Mouse (Mus musculus): ENCODE measurements around the gene Nek9. TPM values are rescaled to one million over a fixed set of nuclear protein-coding genes. Genes with fewer than 3 reads are reported as not detected.

The Nek9 gene
- polyA plus RNA-seq, 1 experiment from 2014 or later = 29.1 TPM

- H3K27ac ChIP-seq = no peak overlapping the region
- H3K9ac ChIP-seq = no peak overlapping the region
- 69% methylated on average over 8 of the region's 8 CpGs for WGBS
- no peaks in the 10 kb centered on the region for H3K9me3 ChIP-seq
- H3K4me1 ChIP-seq = peaks cover 26% of the 10 kb centered on the region
- no peaks in the 10 kb centered on the region for H3K27me3 ChIP-seq
- no peak overlapping the region for H3K4me3 ChIP-seq
- H3K36me3 ChIP-seq = no peaks in the 10 kb centered on the region
- ATAC-seq (ENCODE audit: low FRiP score, low read depth) = no peak
- peak overlapping the region; percentile 25; the same call in 1 of the 2 replicates for H3K4me2 ChIP-seq (replicated peaks)
These were observed 33.0 kb upstream of the Nek9 start for GRCm38 (mm10) chr12:85372068-85372665.

- ATAC-seq (ENCODE audit: low FRiP score, low read depth) = no peak
- WGBS = 86% methylated on average over 6 of the region's 6 CpGs
These were observed 29.4 kb upstream of the Nek9 start for GRCm38 (mm10) chr12:85368441-85369063.

GRCm38 (mm10) chr12:85366271-85366670 is 27.1 kb upstream of the Nek9 start:
- H3K27me3 ChIP-seq = no peaks in the 10 kb centered on the region
- no peak overlapping the region for H3K4me2 ChIP-seq (replicated peaks)
- peak overlapping the region; percentile 58; the same call in 1 of the 2 replicates for H3K27ac ChIP-seq
- H3K9ac ChIP-seq = no peak overlapping the region
- 85% methylated on average over 3 of the region's 3 CpGs for WGBS
- peaks cover 16% of the 10 kb centered on the region for H3K36me3 ChIP-seq
- peaks cover 25% of the 10 kb centered on the region for H3K4me1 ChIP-seq
- H3K4me3 ChIP-seq = no peak overlapping the region
- no peaks in the 10 kb centered on the region for H3K9me3 ChIP-seq
- ATAC-seq (ENCODE audit: low FRiP score, low read depth) = no peak

More at GRCm38 (mm10) chr12:85368441-85369063, 29.4 kb upstream of the Nek9 start:
- no peaks in the 10 kb centered on the region for H3K27me3 ChIP-seq
- H3K4me1 ChIP-seq = peaks cover 38% of the 10 kb centered on the region
- no peak overlapping the region for H3K27ac ChIP-seq
- no peak overlapping the region for H3K9ac ChIP-seq
- peaks cover 12% of the 10 kb centered on the region; the same call in 1 of the 2 replicates for H3K36me3 ChIP-seq
- no peaks in the 10 kb centered on the region for H3K9me3 ChIP-seq
- H3K4me3 ChIP-seq = no peak overlapping the region
- no peak overlapping the region for H3K4me2 ChIP-seq (replicated peaks)

GRCm38 (mm10) chr12:85362510-85362909 is 23.3 kb upstream of the Nek9 start:
- WGBS = 86% methylated on average over 4 of the region's 4 CpGs
- Histone ChIP-seq H3K27ac (no peak overlapping the region), H3K36me3 (peaks cover 16% of the 10 kb centered on the region), H3K9me3 (no peaks in the 10 kb centered on the region), H3K27me3 (no peaks in the 10 kb centered on the region), H3K9ac (no peak overlapping the region), H3K4me1 (peaks cover 26% of the 10 kb centered on the region), H3K4me3 (no peak overlapping the region), H3K4me2 (replicated peaks) (no peak overlapping the region)
- no peak for ATAC-seq (ENCODE audit: low FRiP score, low read depth)

GRCm38 (mm10) chr12:85361580-85361979 is 22.4 kb upstream of the Nek9 start:
- Histone ChIP-seq H3K36me3 (peaks cover 16% of the 10 kb centered on the region), H3K4me3 (no peak overlapping the region), H3K27ac (no peak overlapping the region), H3K27me3 (no peaks in the 10 kb centered on the region), H3K4me1 (peaks cover 21% of the 10 kb centered on the region), H3K4me2 (replicated peaks) (no peak overlapping the region), H3K9me3 (no peaks in the 10 kb centered on the region), H3K9ac (no peak overlapping the region)
- ATAC-seq (ENCODE audit: low FRiP score, low read depth) = no peak

- H3K27ac ChIP-seq = no peak overlapping the region
- no peak overlapping the region for H3K9ac ChIP-seq
- H3K4me1 ChIP-seq = peaks cover 17% of the 10 kb centered on the region
- no peak overlapping the region for H3K4me2 ChIP-seq (replicated peaks)
- H3K36me3 ChIP-seq = peaks cover 16% of the 10 kb centered on the region
- no peak for ATAC-seq (ENCODE audit: low FRiP score, low read depth)
- 56% methylated on average over 3 of the region's 3 CpGs for WGBS
- H3K9me3 ChIP-seq = no peaks in the 10 kb centered on the region
- no peak overlapping the region for H3K4me3 ChIP-seq
- H3K27me3 ChIP-seq = no peaks in the 10 kb centered on the region
These were observed 22.0 kb upstream of the Nek9 start for GRCm38 (mm10) chr12:85361165-85361564.

- Histone ChIP-seq H3K4me2 (replicated peaks) (no peak overlapping the region), H3K27me3 (no peaks in the 10 kb centered on the region), H3K36me3 (peaks cover 30% of the 10 kb centered on the region), H3K9ac (no peak overlapping the region), H3K27ac (no peak overlapping the region), H3K9me3 (no peaks in the 10 kb centered on the region), H3K4me1 (0 out of 2 replicates have a peak, but pooled peaks cover 4% of the 10 kb centered on the region), H3K4me3 (no peak overlapping the region)
- WGBS = 95% methylated on average over 3 of the region's 3 CpGs
- no peak for ATAC-seq (ENCODE audit: low FRiP score, low read depth)
These were observed 14.9 kb upstream of the Nek9 start for GRCm38 (mm10) chr12:85354061-85354460.

- Histone ChIP-seq H3K4me1 (no peaks in the 10 kb centered on the region), H3K27me3 (no peaks in the 10 kb centered on the region), H3K4me2 (replicated peaks) (no peak overlapping the region), H3K9me3 (no peaks in the 10 kb centered on the region), H3K36me3 (peaks cover 50% of the 10 kb centered on the region), H3K27ac (peak overlapping the region; percentile 53; the same call in 1 of the 2 replicates), H3K9ac (no peak overlapping the region), H3K4me3 (no peak overlapping the region)
- ATAC-seq (ENCODE audit: low FRiP score, low read depth) = no peak
- WGBS = 76% methylated on average over 10 of the region's 10 CpGs
These were observed 11.5 kb upstream of the Nek9 start for GRCm38 (mm10) chr12:85350407-85351232.

GRCm38 (mm10) chr12:85348338-85348737 is 9.2 kb upstream of the Nek9 start:
- H3K36me3 ChIP-seq = peaks cover 55% of the 10 kb centered on the region
- 72% methylated on average over 6 of the region's 6 CpGs for WGBS
- H3K9ac ChIP-seq = no peak overlapping the region
- H3K4me2 ChIP-seq (replicated peaks) = no peak overlapping the region
- no peak overlapping the region for H3K27ac ChIP-seq
- H3K4me1 ChIP-seq = peaks cover 8% of the 10 kb centered on the region; the same call in 1 of the 2 replicates
- H3K9me3 ChIP-seq = no peaks in the 10 kb centered on the region
- no peak overlapping the region for H3K4me3 ChIP-seq
- H3K27me3 ChIP-seq = no peaks in the 10 kb centered on the region
- ATAC-seq (ENCODE audit: low FRiP score, low read depth) = no peak

- 91% methylated on average over 3 of the region's 3 CpGs for WGBS
- Histone ChIP-seq H3K4me2 (replicated peaks) (no peak overlapping the region), H3K4me3 (no peak overlapping the region), H3K36me3 (peaks cover 50% of the 10 kb centered on the region), H3K27me3 (no peaks in the 10 kb centered on the region), H3K9me3 (no peaks in the 10 kb centered on the region), H3K4me1 (peaks cover 8% of the 10 kb centered on the region; the same call in 1 of the 2 replicates), H3K27ac (no peak overlapping the region), H3K9ac (peak overlapping the region; percentile 8; the same call in 1 of the 2 replicates)
- no peak for ATAC-seq (ENCODE audit: low FRiP score, low read depth)
These were observed 8.0 kb upstream of the Nek9 start for GRCm38 (mm10) chr12:85347196-85347595.

GRCm38 (mm10) chr12:85346374-85346773 is 7.2 kb upstream of the Nek9 start:
- Histone ChIP-seq H3K9ac (no peak overlapping the region), H3K27ac (no peak overlapping the region), H3K4me1 (peaks cover 9% of the 10 kb centered on the region), H3K36me3 (peaks cover 53% of the 10 kb centered on the region), H3K4me2 (replicated peaks) (no peak overlapping the region), H3K27me3 (no peaks in the 10 kb centered on the region), H3K9me3 (no peaks in the 10 kb centered on the region), H3K4me3 (no peak overlapping the region)
- no peak for ATAC-seq (ENCODE audit: low FRiP score, low read depth)
- 61% methylated on average over 3 of the region's 3 CpGs for WGBS

- Histone ChIP-seq H3K9me3 (no peaks in the 10 kb centered on the region), H3K4me2 (replicated peaks) (no peak overlapping the region), H3K27ac (no peak overlapping the region), H3K36me3 (peaks cover 53% of the 10 kb centered on the region), H3K4me1 (peaks cover 11% of the 10 kb centered on the region), H3K4me3 (no peak overlapping the region), H3K9ac (no peak overlapping the region), H3K27me3 (no peaks in the 10 kb centered on the region)
- 87% methylated on average over 6 of the region's 6 CpGs for WGBS
- no peak for ATAC-seq (ENCODE audit: low FRiP score, low read depth)
These were observed 6.4 kb upstream of the Nek9 start for GRCm38 (mm10) chr12:85345559-85345958.

Data from limb, embryonic 13.5 days (tissue).